Mouse (Mus musculus) lung, postnatal 0 days (tissue): ENCODE measurements around the gene St8sia1.

ENCODE experiments used
- CTCF ChIP-seq: IDR thresholded peaks from 2 replicates; pipeline ENCODE4 v1.5.1; 2016; ENCODE audit warnings: antibody characterized with exemption, mild to moderate bottlenecking
- EP300 ChIP-seq: IDR thresholded peaks from 2 replicates; pipeline ENCODE4 v1.6.1; 2016; ENCODE audit warnings: antibody characterized with exemption, mild to moderate bottlenecking, control low read depth

DNA sequence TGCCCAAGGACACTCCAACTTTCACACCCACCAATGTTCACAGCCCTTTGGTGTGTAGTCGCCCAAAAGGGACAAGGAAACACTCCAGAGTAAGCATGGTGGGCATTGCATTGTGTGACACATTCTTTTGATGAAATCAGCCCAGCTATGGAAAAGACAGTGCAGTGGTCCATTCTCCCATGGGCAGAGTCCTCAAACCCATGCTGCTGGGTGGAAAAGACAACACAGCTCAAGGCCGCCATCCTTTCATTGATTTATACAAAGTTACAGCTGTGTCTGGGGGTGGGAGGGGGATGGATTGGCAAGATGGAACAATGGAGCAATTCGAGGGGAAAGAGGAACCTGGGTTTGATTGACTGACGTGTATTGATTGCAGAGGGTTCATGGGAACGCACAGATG, 151.3 kb downstream of the St8sia1 start:
- TF ChIP-seq CTCF (no peak), EP300 (no peak)
